Mouse (Mus musculus) v-Abl transformed pro-B cells (cell line): ENCODE results near the gene Cog6.
"Not testable (repeated sequence)": the region's sequence is repeated elsewhere in the genome, so short reads cannot be mapped to it uniquely, and the experiment has no call there.

ENCODE experiments used
- in situ Hi-C, 2 experiments: fragments of 400-800 bp; cut with MboI; formaldehyde crosslinking; loops; one replicate each; pipeline ENCODE4 v1.15.1; 2025; ENCODE audit not compliant: unreplicated experiment in 2 of 2

Gene Cog6

DNA sequence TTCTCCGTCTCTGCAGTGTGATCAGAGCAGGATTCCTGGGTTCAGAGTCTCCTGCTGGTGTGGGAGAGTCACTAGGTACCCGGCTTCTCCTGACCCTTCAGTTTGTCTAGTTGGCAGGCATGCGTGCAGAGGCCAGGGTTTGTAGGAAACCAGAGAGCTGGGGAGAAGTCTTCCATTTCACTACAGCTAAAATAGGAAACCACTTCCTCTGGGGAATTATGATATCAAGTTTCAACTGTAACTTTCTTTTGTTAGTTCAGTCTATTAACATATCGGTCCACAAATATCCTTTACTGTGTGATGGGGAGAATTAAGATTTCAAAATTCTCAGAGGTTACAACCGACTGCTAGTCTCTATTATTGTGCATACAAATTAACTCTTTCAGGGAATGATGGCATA is 19.0 kb upstream of the Cog6 start:
- in situ Hi-C loops: loop anchor here in 1 of 2 experiments (10.0 kb wide), 1 partner anchor 199 kb away; no protein-coding TSS in a partner anchor

DNA sequence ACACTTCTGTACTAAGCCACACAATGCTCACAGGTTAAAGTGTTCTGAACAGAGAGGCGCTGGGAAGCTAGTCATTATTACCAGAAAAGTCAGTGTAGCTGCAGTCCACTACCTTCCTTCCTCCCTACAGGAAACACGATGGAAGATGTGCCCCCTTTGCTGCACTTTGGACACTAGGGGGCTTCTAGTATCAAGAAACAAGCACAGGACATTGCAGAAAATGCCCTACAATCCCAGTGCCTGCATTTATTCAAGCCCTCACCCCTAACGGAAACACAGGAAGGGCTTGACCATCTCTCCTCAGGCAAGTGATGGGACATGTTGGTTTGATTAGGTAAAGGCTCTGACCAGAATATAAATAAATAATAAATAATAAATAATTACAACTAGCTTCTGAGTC is 16.4 kb upstream of the Cog6 start:
- in situ Hi-C loops: loop anchor here (5.0 to 10.0 kb wide), 5 partner anchors 199 to 459 kb away; no protein-coding TSS in a partner anchor

DNA sequence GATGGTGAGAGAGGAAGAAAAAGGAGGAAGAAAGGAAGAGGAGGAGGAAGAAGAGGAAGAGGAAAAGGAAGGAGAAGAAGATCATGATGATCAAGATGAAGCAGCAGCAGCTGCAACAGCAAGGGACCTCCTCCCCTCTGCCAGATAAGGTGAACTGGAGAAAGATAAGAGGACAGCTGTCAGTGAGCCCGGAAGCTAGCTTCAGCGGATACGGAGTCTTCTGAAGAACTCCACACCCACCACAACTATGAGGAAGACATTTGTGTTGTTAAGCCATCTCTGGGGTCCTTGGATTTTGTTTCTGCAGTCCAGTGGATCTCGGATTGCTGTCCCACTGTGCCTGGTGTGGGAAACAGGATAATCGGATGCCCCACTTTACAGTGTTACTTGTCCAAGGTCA is 15.4 kb upstream of the Cog6 start:
- in situ Hi-C loops: loop anchor here (5.0 to 10.0 kb wide), 5 partner anchors 200 to 460 kb away; no protein-coding TSS in a partner anchor

DNA sequence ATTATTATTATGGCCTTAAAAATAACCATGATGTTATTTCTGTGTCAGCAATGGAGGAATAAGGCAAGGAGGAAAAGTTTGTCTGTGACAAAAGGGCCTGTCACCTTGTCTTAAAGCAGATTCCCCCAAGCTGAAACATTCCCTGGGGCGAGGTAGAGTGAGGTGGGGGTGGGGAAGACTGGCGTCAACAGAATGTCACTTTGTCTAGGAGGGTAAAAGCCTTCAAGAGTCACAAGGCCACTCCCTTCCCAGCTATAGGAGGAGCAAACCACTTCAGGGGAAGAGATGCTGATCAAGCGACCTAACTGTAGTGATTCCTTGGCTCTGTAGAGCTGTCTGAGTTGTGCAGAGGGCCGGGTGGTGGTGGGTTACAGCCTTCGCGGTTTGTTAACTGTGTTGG is 14.5 kb upstream of the Cog6 start:
- in situ Hi-C loops: loop anchor here (5.0 to 10.0 kb wide), 5 partner anchors 201 to 461 kb away; no protein-coding TSS in a partner anchor

DNA sequence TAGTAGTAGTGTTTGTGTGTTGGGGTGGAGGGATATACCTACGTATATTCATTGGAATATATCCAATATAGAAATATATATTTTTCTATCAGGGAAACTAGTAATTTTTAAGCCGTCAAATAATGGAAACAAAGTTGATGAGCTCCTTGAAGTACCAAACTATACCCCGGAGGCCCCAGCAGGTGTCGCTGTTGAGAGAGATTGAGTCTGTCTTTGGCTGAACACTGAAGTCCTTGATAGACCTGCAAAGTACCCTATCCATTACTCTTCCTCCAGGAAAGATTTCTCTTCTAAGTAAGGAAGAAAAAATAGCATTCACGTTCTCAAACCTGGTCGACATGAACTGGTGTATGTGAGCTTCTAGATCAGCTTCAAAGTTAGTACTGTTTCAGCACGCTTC is 12.0 kb upstream of the Cog6 start:
- in situ Hi-C loops: no loop called here

DNA sequence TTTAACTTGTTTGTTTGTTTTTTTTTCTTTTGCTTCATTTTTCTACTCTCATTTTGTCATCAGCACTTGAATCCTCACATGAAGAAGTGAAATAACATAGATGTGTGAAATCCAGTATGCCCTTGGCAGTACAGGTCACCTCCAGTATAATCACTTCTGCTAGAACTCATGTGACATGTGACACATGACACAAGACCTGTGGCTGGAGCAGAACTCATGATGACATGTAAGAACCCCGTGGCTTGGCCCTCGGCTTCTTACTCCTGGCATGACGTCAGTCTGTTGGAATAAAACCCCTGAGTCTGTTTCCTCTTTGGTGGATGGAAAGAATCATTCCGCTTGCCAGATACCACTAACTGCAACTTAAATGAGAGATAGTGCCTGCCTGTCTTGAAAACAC is 10.3 kb upstream of the Cog6 start:
- in situ Hi-C loops: no loop called here

DNA sequence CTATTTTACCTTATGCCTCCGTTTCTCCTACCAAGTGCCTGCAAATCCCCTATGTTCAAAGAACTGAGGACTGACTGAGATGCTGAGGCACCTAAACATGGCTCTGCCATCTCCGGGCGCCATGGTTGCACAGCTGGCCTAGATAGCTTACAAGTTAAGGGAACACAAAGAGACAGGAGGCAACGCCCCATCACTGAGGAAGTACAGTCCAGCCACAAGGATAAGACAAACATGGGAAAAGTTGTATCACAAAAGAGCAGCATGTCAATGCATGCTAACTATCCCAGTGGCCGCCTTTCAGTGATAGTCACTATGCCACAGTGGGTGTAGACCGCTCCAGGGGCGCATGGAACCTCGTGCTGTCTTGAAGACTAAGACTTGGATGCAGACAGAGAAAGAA is 9.6 kb downstream of the Cog6 start:
- in situ Hi-C loops: loop anchor here in 1 of 2 experiments (25.0 kb wide), 1 partner anchor 1370 kb away; no protein-coding TSS in a partner anchor

DNA sequence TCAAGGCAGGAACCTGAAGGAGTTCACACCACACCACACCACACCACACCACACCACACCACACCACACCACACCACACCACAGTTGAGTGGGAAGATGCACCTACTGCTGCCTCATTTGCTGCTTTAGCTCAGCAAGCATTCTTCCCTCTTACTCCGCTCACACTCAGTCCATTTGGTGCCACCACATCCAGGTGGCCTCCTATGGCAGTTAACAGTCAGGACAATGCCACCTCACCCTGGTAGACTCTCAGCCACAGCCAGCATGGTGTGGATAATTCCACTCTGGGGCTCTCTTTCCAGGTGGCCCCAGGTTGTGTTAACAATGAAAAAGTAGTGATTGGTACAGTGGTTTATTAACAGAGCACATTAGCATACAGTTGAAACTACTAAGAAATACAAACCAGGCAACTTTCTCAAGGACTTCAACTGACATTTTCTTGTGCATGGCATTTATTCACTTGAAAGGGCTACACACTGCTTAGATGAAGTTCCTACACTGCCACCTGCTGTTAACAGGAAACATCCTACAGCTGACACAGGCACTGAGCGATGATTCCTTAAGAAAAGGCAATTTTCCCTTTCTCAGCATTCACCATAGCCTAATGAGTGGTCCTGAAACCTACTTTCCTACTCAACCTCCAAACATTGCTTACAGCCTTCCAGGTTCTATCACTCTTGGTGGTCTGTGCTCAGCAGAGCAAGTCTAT is 12.5 kb downstream of the Cog6 start:
- in situ Hi-C loops: loop anchor here (5.0 to 25.0 kb wide), 2 partner anchors 747 to 1367 kb away; no protein-coding TSS in a partner anchor

DNA sequence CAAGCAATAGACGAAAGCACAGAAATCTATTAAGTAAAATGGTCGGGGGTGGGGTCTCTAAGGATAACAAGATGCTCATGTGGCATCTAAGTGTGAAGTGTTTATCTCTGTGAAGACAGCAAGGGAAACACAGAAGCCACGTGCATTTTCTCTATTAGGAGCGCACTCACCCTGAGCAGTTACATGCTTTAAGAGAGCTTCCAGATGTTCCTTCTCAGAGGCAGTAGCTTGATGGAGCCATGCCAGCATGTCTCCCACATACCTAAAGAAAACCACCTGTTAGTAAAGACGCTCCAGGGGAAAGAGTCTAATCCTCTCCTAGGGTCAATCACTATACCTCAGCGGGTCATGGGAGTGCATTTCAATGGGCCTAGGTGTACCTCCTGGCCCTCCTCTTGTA is 15.0 kb downstream of the Cog6 start:
- in situ Hi-C loops: loop anchor here (5.0 to 25.0 kb wide), 2 partner anchors 745 to 1365 kb away; no protein-coding TSS in a partner anchor

DNA sequence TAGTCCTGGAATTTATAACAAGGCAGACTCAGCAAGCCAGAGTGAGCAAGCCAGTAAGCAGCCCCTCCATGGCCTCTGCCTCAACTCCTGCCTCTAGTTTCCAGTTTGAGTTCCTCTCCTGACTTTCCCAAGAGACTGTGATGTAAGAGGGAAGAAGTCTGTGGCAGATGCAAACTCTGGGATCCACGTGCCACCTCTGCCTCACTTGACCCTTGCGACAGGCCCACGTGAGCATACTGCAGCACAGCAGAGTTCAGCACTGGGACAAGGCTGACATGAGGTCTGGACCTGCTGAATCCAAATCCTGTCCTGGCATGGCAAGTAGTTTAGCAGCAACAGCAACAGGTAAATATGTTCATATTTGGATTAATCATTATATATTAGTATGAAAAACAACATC is 17.0 kb downstream of the Cog6 start:
- in situ Hi-C loops: loop anchor here (5.0 to 25.0 kb wide), 2 partner anchors 743 to 1363 kb away; no protein-coding TSS in a partner anchor

DNA sequence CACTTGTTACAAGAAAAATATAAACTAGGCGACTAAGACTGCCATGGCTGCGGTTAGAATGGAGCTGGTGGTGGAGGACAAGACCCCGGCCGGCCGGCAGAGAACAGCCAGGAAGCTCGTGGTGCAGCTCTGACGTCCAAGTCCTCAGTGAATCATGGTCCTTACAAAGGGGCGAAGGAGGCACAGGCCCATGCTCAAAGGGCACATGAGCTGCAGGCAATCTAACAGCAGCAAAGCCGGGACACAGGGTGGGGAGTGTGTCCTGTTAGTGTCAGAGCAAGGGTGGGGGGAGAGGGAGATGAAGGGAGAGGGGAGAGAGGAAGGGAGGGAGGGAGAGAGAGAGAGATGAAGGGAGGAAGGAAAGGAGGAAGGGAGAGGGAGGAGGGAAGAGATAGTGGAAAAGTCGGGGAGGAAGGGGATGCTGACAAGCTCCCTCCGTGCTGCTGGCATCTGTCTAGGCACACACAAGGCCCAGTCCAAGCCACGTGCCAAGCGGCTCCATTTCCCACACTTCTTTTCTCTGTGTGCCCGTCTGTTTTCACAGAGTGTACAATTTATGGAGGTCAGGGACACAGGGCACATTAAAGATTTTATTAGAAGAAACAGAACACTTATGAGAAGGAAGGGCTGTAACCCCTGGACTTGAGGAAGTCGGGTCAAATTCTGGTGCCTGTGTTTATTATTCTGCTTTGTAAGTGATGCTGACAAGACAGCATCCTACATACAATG is 17.9 kb downstream of the Cog6 start:
- in situ Hi-C loops: no loop called here

DNA sequence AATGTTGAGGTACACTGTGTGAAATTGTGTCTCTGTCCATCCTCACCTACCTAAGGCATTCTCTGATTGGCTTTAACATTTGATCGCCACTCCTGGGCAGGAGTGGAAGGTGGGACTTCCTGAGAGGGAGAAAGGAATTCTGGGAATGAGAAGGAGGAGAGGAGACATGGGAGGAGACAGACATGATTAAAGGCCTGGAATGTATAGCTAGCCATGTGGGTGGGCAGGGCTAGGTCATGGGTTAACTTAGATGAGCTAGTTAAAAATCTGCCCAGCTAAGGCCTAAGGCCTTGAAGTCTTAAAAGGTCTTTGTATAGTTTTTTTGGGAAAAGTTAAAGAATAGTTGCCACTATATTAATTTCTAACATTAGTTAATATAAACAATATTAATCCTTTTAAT is 19.7 kb downstream of the Cog6 start:
- in situ Hi-C loops: no loop called here

DNA sequence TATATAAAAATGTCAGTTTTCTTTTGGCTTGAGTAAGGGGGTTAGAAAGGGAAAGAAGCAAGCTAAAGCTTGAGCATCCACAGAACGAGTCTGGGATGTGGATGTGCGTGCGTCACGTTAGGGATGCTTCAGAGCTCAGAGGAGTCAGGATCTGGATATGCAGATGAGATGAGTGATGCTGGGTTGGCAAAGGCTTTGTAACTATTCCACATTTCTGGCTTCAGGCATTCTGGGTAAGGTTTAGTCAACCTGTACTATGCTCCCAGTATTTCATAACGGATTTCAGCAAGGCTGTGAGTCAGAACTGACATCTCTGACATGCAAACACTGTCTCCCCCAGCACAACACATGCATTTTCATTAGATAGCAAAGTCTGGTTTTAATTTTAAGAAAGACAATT is 20.4 kb downstream of the Cog6 start:
- in situ Hi-C loops: no loop called here

DNA sequence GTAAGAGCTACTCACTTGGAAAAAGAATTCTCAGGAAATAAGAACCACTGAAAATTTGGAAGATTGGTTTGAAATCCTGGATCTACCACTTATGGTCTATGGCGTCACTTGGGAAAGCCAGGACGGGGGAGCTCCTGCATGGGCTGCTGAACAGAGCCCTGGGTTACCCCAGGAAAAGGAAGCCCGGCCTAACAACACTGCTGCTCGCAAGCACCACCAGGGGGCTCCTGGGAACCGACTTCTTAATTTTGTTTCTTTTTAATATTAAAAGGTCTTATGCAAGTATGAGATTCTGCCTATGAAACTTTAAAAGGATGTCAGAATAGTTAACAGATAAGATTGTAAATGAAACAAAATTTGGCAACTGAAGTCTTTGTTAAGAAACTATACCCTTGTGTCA is 22.4 kb downstream of the Cog6 start:
- in situ Hi-C loops: no loop called here

DNA sequence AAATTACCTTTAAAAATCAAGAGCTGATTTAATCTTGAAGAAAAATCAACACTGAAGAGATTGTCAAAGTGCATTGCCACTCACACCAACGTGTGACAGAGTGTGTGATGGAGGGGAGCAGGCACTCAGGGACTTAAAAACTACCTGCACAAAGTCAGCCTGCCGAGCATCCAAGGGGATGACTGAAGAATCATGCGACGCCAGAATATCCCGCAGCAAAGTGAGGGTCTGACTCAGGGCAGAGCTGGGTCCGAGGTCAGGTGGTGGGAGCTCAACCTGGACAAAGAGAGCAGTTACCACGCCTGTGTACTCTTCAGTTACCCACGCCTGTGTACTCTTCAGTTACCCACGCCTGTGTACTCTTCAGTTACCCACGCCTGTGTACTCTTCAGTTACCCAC is 23.7 kb downstream of the Cog6 start:
- in situ Hi-C loops: no loop called here

DNA sequence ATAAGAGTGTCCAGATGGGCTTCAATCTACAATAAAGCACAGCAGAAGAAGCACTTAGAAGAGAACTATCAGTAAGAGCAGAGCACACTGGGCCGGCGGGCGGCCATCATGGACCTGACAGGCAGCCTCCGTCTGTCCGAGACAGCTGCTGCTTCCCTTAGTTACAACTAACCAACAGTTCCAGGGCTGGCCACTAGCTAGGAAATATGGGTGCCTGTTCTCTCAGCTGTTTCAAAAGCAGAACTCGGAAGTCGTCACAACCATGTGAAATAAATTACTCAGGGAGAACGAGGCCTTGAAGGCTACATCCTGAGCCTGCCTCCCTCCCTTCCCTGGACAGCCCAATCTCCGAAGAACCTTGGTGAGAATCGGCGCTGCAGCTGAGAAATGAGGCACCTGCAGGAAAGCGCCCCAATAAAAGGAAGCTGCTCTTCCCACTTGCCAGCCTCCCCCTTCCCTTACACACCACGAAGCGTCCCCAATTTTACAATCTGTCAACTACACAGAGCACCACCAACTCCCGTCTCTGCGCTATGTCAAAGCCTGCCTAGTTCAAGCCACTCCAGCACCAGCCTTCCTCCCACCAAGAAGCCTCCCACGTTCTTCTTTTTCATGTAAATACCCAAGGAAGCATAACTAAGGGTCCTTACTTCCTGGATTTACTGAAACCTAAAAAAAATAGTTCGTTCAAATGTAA is 26.8 kb downstream of the Cog6 start:
- in situ Hi-C loops: no loop called here

DNA sequence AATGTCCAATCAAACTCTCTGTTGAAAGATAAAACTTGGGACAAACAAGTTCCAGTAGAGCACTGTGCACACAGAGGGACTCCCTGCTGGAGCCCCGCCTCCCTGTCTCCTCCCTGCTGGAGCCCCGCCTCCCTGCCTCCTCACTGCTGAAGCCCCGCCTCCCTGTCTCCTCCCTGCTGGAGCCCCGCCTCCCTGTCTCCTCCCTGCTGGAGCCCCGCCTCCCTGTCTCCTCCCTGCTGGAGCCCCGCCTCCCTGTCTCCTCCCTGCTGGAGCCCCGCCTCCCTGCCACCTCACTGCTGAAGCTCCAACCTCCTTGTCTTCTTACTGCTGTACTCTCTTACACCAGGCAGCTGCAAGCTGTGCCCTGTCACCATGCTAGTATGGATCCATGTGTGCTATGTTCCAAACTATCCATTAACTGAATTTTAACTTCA is 31.5 kb downstream of the Cog6 start:
- in situ Hi-C loops: not testable (repeated sequence)

DNA sequence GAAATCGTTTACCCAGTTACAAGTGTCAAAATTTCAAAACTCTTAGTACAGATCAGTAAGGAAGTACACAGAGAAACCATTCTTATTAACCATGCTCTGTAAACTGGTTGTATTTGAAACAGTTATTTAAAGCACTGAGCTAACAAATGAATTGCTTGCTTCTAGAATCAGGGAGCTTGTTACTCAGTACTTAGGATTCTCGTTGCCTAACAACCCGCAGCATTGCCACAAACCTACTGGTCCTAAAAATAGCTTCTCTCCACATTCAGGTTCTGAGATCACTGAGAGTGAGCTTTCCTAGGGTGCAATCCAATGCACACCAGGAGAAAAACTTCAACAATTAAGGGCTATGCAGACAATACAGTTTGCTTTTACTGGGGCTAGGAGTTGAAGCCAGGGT is 33.3 kb downstream of the Cog6 start:
- in situ Hi-C loops: no loop called here

DNA sequence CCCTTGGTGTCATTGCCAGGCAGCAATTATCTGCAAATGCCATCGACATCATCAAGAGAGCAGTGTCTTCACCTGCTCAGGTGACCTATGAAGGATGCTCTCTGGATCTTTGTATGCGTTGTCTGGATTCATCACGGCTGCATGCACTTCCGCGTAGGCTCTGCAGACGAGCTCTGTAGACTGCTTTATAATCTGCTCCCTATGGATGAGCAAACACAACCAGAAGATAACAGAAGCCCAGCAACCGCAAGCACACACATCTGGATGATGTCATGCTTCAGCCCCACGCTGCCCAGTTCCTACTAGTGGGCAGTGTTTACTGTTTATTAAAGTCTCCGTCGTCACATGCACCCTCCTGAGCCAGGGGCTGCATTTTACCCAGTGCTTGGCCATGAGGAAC is 34.0 kb downstream of the Cog6 start:
- in situ Hi-C loops: no loop called here

DNA sequence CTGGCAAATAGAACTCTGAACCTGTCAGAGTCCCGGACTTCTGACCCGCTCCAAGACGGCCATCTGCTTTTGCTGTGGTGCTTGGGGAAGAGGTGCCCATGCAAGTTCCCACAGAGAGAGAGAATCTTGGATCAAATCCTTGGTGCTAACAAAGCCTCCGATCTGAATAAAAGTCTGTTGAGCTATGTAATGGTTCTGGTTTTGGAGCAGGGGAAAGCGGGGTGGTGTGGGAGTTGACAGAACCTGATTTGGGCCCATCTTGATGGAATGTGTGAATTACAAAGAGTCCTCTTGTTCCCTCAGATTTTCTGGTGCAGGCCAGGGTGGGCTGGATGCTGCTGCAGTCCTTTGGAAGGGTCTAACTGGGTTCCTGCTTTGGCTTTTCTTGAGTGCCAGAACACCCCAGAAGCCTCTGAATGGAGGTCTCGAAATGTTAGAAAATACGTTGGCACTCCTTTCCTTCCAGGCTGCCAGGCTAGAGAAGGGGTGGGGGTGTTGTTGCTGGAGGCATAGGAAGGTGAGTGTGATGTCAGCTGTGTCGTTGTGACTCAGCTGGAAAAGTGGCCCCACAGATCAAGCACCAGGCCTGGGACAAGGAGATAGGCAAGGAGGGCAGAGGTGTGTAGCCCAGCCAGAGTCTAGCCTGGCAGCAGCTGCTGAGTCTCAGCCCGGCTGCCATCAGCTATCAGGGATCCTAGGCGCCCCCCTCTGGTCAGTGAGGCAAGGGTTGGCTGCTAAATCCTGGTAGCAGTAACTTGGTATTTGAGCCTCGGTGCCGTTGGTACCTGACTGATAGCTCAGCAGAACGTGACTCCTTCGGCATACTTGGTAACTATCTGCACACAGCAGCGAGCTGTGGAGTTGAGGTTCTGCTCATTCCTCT is 42.1 kb downstream of the Cog6 start:
- in situ Hi-C loops: loop anchor here (5.0 to 10.0 kb wide), 3 partner anchors 210 to 718 kb away; no protein-coding TSS in a partner anchor
